Mouse (Mus musculus): Measurements from ENCODE around the gene Clec4b2. TPM values are rescaled to one million over a fixed set of nuclear protein-coding genes. Genes with fewer than 3 reads are reported as not detected.
"Not testable (repeated sequence)": the region's sequence is repeated elsewhere in the genome, so short reads cannot be mapped to it uniquely, and the experiment has no call there.

Gene Clec4b2
- not detected in 2 replicates for polyA plus RNA-seq (2016; fragmentation: Nextera tagmentation; extraction: Ambion mirVana)

GRCm38 (mm10) chr6:123172593-123172992 lies at the start of gene Clec4b2:
TSS of gene Clec4b2 (plus strand) at chr6:123172893.
- Histone ChIP-seq H3K9ac (no peak within 1 kb of the TSS), H3K27ac (no peak within 1 kb of the TSS), H3K36me3 (no peaks in the 10 kb centered on the region), H3K4me3 (no peak within 1 kb of the TSS), H3K4me2 (replicated peaks) (no peak within 1 kb of the TSS), H3K9me3 (0 out of 2 replicates have a peak, but pooled peaks cover 3% of the 10 kb centered on the region), H3K27me3 (replicated peaks) (no peaks in the 10 kb centered on the region), H3K4me1 (no peaks in the 10 kb centered on the region)
- WGBS: 92% methylated on average over 4 of the region's 4 CpGs
- no peak for ATAC-seq (ENCODE audit: low FRiP score, low read depth)

GRCm38 (mm10) chr6:123123195-123123594 lies 49.5 kb upstream of the Clec4b2 start:
- Histone ChIP-seq H3K36me3 (no peaks in the 10 kb centered on the region), H3K27ac (no peak overlapping the region), H3K9me3 (no peaks in the 10 kb centered on the region; the same call in 1 of the 2 replicates), H3K9ac (no peak overlapping the region), H3K4me1 (no peaks in the 10 kb centered on the region), H3K4me2 (replicated peaks) (no peak overlapping the region), H3K4me3 (no peak overlapping the region), H3K27me3 (replicated peaks) (no peaks in the 10 kb centered on the region)
- WGBS: 76% methylated on average over 3 of the region's 3 CpGs
- no peak for ATAC-seq (ENCODE audit: low FRiP score, low read depth)

- H3K4me2 ChIP-seq (replicated peaks): no peak overlapping the region
- 65% methylated on average over 1 of the region's 1 CpGs for WGBS
- ATAC-seq (ENCODE audit: low FRiP score, low read depth): no peak
- H3K9ac ChIP-seq: no peak overlapping the region
- H3K36me3 ChIP-seq: no peaks in the 10 kb centered on the region
- no peaks in the 10 kb centered on the region for H3K4me1 ChIP-seq
- no peaks in the 10 kb centered on the region for H3K27me3 ChIP-seq (replicated peaks)
- no peak overlapping the region for H3K4me3 ChIP-seq
- no peak overlapping the region for H3K27ac ChIP-seq
- no peaks in the 10 kb centered on the region for H3K9me3 ChIP-seq
These were observed 45.5 kb upstream of the Clec4b2 start for GRCm38 (mm10) chr6:123127173-123127572.

GRCm38 (mm10) chr6:123137766-123138526 lies 34.7 kb upstream of the Clec4b2 start:
- not testable (repeated sequence) for ATAC-seq (ENCODE audit: low FRiP score, low read depth); H3K4me1 ChIP-seq; H3K4me2 ChIP-seq (replicated peaks); H3K9ac ChIP-seq; H3K4me3 ChIP-seq; H3K9me3 ChIP-seq; H3K36me3 ChIP-seq; H3K27ac ChIP-seq; H3K27me3 ChIP-seq (replicated peaks)
- WGBS: 74% methylated on average over 29 of the region's 29 CpGs

- H3K4me1 ChIP-seq: no peaks in the 10 kb centered on the region
- H3K27me3 ChIP-seq (replicated peaks): no peaks in the 10 kb centered on the region
- H3K4me2 ChIP-seq (replicated peaks): no peak overlapping the region
- 48% methylated on average over 1 of the region's 1 CpGs for WGBS
- H3K4me3 ChIP-seq: no peak overlapping the region
- no peak overlapping the region for H3K27ac ChIP-seq
- ATAC-seq (ENCODE audit: low FRiP score, low read depth): no peak
- no peak overlapping the region for H3K9ac ChIP-seq
- no peaks in the 10 kb centered on the region for H3K36me3 ChIP-seq
- 0 out of 2 replicates have a peak, but pooled peaks cover 3% of the 10 kb centered on the region for H3K9me3 ChIP-seq
These were observed 2.6 kb upstream of the Clec4b2 start for GRCm38 (mm10) chr6:123170106-123170505.

GRCm38 (mm10) chr6:123171040-123171439 lies 1.7 kb upstream of the Clec4b2 start:
- no peak overlapping the region for H3K4me3 ChIP-seq
- no peaks in the 10 kb centered on the region for H3K4me1 ChIP-seq
- H3K4me2 ChIP-seq (replicated peaks): no peak overlapping the region
- no peak overlapping the region for H3K27ac ChIP-seq
- 0 out of 2 replicates have a peak, but pooled peaks cover 3% of the 10 kb centered on the region for H3K9me3 ChIP-seq
- no peaks in the 10 kb centered on the region for H3K27me3 ChIP-seq (replicated peaks)
- no peak overlapping the region for H3K9ac ChIP-seq
- ATAC-seq (ENCODE audit: low FRiP score, low read depth): no peak
- H3K36me3 ChIP-seq: no peaks in the 10 kb centered on the region

- Histone ChIP-seq H3K4me1 (no peaks in the 10 kb centered on the region), H3K36me3 (no peaks in the 10 kb centered on the region), H3K4me2 (replicated peaks) (no peak overlapping the region), H3K9me3 (0 out of 2 replicates have a peak, but pooled peaks cover 3% of the 10 kb centered on the region), H3K4me3 (no peak overlapping the region), H3K9ac (no peak overlapping the region), H3K27me3 (replicated peaks) (no peaks in the 10 kb centered on the region), H3K27ac (no peak overlapping the region)
- ATAC-seq (ENCODE audit: low FRiP score, low read depth): no peak
- WGBS: 84% methylated on average over 1 of the region's 1 CpGs
These were observed 2.9 kb downstream of the Clec4b2 start for GRCm38 (mm10) chr6:123175549-123175948.

GRCm38 (mm10) chr6:123184862-123185261 lies 12.2 kb downstream of the Clec4b2 start:
- not testable (repeated sequence) for H3K9ac ChIP-seq; ATAC-seq (ENCODE audit: low FRiP score, low read depth); H3K4me1 ChIP-seq; H3K27ac ChIP-seq; H3K36me3 ChIP-seq; H3K4me3 ChIP-seq; H3K9me3 ChIP-seq; H3K27me3 ChIP-seq (replicated peaks); H3K4me2 ChIP-seq (replicated peaks)
- WGBS: 79% methylated on average over 2 of the region's 2 CpGs

- no peaks in the 10 kb centered on the region for H3K27me3 ChIP-seq (replicated peaks)
- no peaks in the 10 kb centered on the region for H3K4me1 ChIP-seq
- H3K27ac ChIP-seq: no peak overlapping the region
- H3K4me3 ChIP-seq: no peak overlapping the region
- 83% methylated on average over 1 of the region's 1 CpGs for WGBS
- ATAC-seq (ENCODE audit: low FRiP score, low read depth): no peak
- H3K4me2 ChIP-seq (replicated peaks): no peak overlapping the region
- no peak overlapping the region for H3K9ac ChIP-seq
- no peaks in the 10 kb centered on the region for H3K9me3 ChIP-seq
- H3K36me3 ChIP-seq: no peaks in the 10 kb centered on the region
These were observed 34.7 kb downstream of the Clec4b2 start for GRCm38 (mm10) chr6:123207187-123208076.

GRCm38 (mm10) chr6:123208077-123208439 lies 35.4 kb downstream of the Clec4b2 start:
- not testable (repeated sequence) for H3K36me3 ChIP-seq; H3K9ac ChIP-seq; H3K4me3 ChIP-seq; H3K4me1 ChIP-seq; ATAC-seq (ENCODE audit: low FRiP score, low read depth); H3K9me3 ChIP-seq; H3K27me3 ChIP-seq (replicated peaks); H3K27ac ChIP-seq; H3K4me2 ChIP-seq (replicated peaks)

GRCm38 (mm10) chr6:123211726-123212125 lies 39.0 kb downstream of the Clec4b2 start:
- no peak overlapping the region for H3K4me2 ChIP-seq (replicated peaks)
- no peak overlapping the region for H3K27ac ChIP-seq
- peaks cover 4% of the 10 kb centered on the region; the same call in 1 of the 2 replicates for H3K9me3 ChIP-seq
- no peak overlapping the region for H3K9ac ChIP-seq
- WGBS: 86% methylated on average over 1 of the region's 1 CpGs
- no peaks in the 10 kb centered on the region for H3K4me1 ChIP-seq
- H3K36me3 ChIP-seq: no peaks in the 10 kb centered on the region
- H3K4me3 ChIP-seq: no peak overlapping the region
- no peak for ATAC-seq (ENCODE audit: low FRiP score, low read depth)
- H3K27me3 ChIP-seq (replicated peaks): no peaks in the 10 kb centered on the region

- Histone ChIP-seq H3K9ac (no peak overlapping the region), H3K9me3 (no peaks in the 10 kb centered on the region), H3K36me3 (no peaks in the 10 kb centered on the region), H3K4me1 (no peaks in the 10 kb centered on the region), H3K27me3 (replicated peaks) (no peaks in the 10 kb centered on the region), H3K4me3 (no peak overlapping the region), H3K4me2 (replicated peaks) (no peak overlapping the region), H3K27ac (no peak overlapping the region)
- 67% methylated on average over 2 of the region's 2 CpGs for WGBS
- no peak for ATAC-seq (ENCODE audit: low FRiP score, low read depth)
These were observed 55.0 kb downstream of the Clec4b2 start for GRCm38 (mm10) chr6:123227519-123228166.
